Mouse (Mus musculus) kidney, adult 10 weeks (tissue): ENCODE data around the gene Gm8127. TPM values are rescaled to one million over a fixed set of nuclear protein-coding genes. Genes with fewer than 3 reads are reported as not detected.

Experiments used
- polyA plus RNA-seq: library from polyadenylated mRNA; stranded (reverse); fragments of 350-450 nt; fragmentation: Illumina TruSeq; extraction: RNeasy Lipid Tissue Mini Kit (QIAGEN cat#74804); gene quantifications from one replicate; pipeline ENCODE4 v1.2.3, GENCODE M21; 2014; ENCODE audit warnings: low read depth, low replicate concordance

Gene Gm8127
- polyA plus RNA-seq, result not detected

GRCm38 (mm10) chr14:43293503-43293902 lies at the start of gene Gm8127:
Gene Gm8127 (minus strand): TSS chr14:43293832.

GRCm38 (mm10) chr14:43274986-43275511 lies 18.6 kb downstream of the Gm8127 start, which contains the start of gene Gm9732:
Gene Gm9732 (plus strand): TSS chr14:43275036.

GRCm38 (mm10) chr14:43258349-43258748 lies 35.3 kb downstream of the Gm8127 start, which contains the start of gene Gm8126:
Gene Gm8126 (plus strand): TSS chr14:43258649.

Other genes with a start within 250 kb of the Gm8127 start
- not detected for gene Gm8094, start 217.2 kb downstream of the Gm8127 start, polyA plus RNA-seq
- not detected for gene Gm8104, start 193.2 kb downstream of the Gm8127 start, polyA plus RNA-seq
- 0.40 TPM for gene Gm7233, start 114.0 kb downstream of the Gm8127 start, polyA plus RNA-seq
- not detected for gene Gm8122, start 58.5 kb downstream of the Gm8127 start, polyA plus RNA-seq
- 4.1 TPM for gene Gm8126, start 35.2 kb downstream of the Gm8127 start, polyA plus RNA-seq
- gene Gm9732, start 18.8 kb downstream of the Gm8127 start, polyA plus RNA-seq, result 1.5 TPM
- not detected for gene 1700001F09Rik, start 54.0 kb upstream of the Gm8127 start, polyA plus RNA-seq
- 0.32 TPM for gene Gm8138, start 122.5 kb upstream of the Gm8127 start, polyA plus RNA-seq
- gene Gm5799, start 249.7 kb upstream of the Gm8127 start, polyA plus RNA-seq, result 1.5 TPM